Mouse (Mus musculus): ENCODE results near the gene Adarb2. TPM values are rescaled to one million over a fixed set of nuclear protein-coding genes. Genes with fewer than 3 reads are reported as not detected.

Adarb2 gene
- total RNA-seq, 1 experiment from 2014 or later = not detected

- no peak for ATAC-seq (ENCODE audit: extremely low read depth, insufficient number of reproducible peaks, low FRiP score, poor library complexity, severe bottlenecking)
Measured at GRCm38 (mm10) chr13:8631618-8632017, 429.0 kb downstream of the Adarb2 start.

- ATAC-seq (ENCODE audit: extremely low read depth, insufficient number of reproducible peaks, low FRiP score, poor library complexity, severe bottlenecking) = no peak
Measured at GRCm38 (mm10) chr13:8632072-8632471, 429.4 kb downstream of the Adarb2 start.

- ATAC-seq (ENCODE audit: extremely low read depth, insufficient number of reproducible peaks, low FRiP score, poor library complexity, severe bottlenecking) = no peak
Measured at GRCm38 (mm10) chr13:8633385-8634337, 431.0 kb downstream of the Adarb2 start.

- ATAC-seq (ENCODE audit: extremely low read depth, insufficient number of reproducible peaks, low FRiP score, poor library complexity, severe bottlenecking) = no peak
Measured at GRCm38 (mm10) chr13:8642084-8642483, 439.4 kb downstream of the Adarb2 start.

GRCm38 (mm10) chr13:8643920-8644319 lies 441.3 kb downstream of the Adarb2 start:
- no peak for ATAC-seq (ENCODE audit: extremely low read depth, insufficient number of reproducible peaks, low FRiP score, poor library complexity, severe bottlenecking)

GRCm38 (mm10) chr13:8644805-8645679 lies 442.4 kb downstream of the Adarb2 start:
- ATAC-seq (ENCODE audit: extremely low read depth, insufficient number of reproducible peaks, low FRiP score, poor library complexity, severe bottlenecking) = no peak

- ATAC-seq (ENCODE audit: extremely low read depth, insufficient number of reproducible peaks, low FRiP score, poor library complexity, severe bottlenecking) = no peak
Measured at GRCm38 (mm10) chr13:8649261-8649660, 446.6 kb downstream of the Adarb2 start.

- no peak for ATAC-seq (ENCODE audit: extremely low read depth, insufficient number of reproducible peaks, low FRiP score, poor library complexity, severe bottlenecking)
Measured at GRCm38 (mm10) chr13:8664615-8665240, 462.1 kb downstream of the Adarb2 start.

GRCm38 (mm10) chr13:8677174-8677573 lies 474.5 kb downstream of the Adarb2 start:
- ATAC-seq (ENCODE audit: extremely low read depth, insufficient number of reproducible peaks, low FRiP score, poor library complexity, severe bottlenecking) = no peak

GRCm38 (mm10) chr13:8680470-8681129 lies 477.9 kb downstream of the Adarb2 start:
- ATAC-seq (ENCODE audit: extremely low read depth, insufficient number of reproducible peaks, low FRiP score, poor library complexity, severe bottlenecking) = no peak

GRCm38 (mm10) chr13:8691448-8691847 lies 488.8 kb downstream of the Adarb2 start:
- ATAC-seq (ENCODE audit: extremely low read depth, insufficient number of reproducible peaks, low FRiP score, poor library complexity, severe bottlenecking) = no peak

- ATAC-seq (ENCODE audit: extremely low read depth, insufficient number of reproducible peaks, low FRiP score, poor library complexity, severe bottlenecking) = no peak
Measured at GRCm38 (mm10) chr13:8692787-8693186, 490.1 kb downstream of the Adarb2 start.

- ATAC-seq (ENCODE audit: extremely low read depth, insufficient number of reproducible peaks, low FRiP score, poor library complexity, severe bottlenecking) = no peak
Measured at GRCm38 (mm10) chr13:8698451-8698850, 495.8 kb downstream of the Adarb2 start.

GRCm38 (mm10) chr13:8699831-8700230 lies 497.2 kb downstream of the Adarb2 start:
- no peak for ATAC-seq (ENCODE audit: extremely low read depth, insufficient number of reproducible peaks, low FRiP score, poor library complexity, severe bottlenecking)

GRCm38 (mm10) chr13:8700981-8701380 lies 498.3 kb downstream of the Adarb2 start:
- ATAC-seq (ENCODE audit: extremely low read depth, insufficient number of reproducible peaks, low FRiP score, poor library complexity, severe bottlenecking) = no peak

GRCm38 (mm10) chr13:8705296-8705695 lies 502.6 kb downstream of the Adarb2 start:
- ATAC-seq (ENCODE audit: extremely low read depth, insufficient number of reproducible peaks, low FRiP score, poor library complexity, severe bottlenecking) = no peak

GRCm38 (mm10) chr13:8713377-8713776 lies 510.7 kb downstream of the Adarb2 start:
- no peak for ATAC-seq (ENCODE audit: extremely low read depth, insufficient number of reproducible peaks, low FRiP score, poor library complexity, severe bottlenecking)

GRCm38 (mm10) chr13:8729972-8730645 lies 527.4 kb downstream of the Adarb2 start:
- no peak for ATAC-seq (ENCODE audit: extremely low read depth, insufficient number of reproducible peaks, low FRiP score, poor library complexity, severe bottlenecking)

All from neutrophil, adult 5-6 weeks (primary cell).